Mouse (Mus musculus) cerebellum, postnatal 4 days (tissue): ENCODE measurements around the gene Olfr1351.
"Not testable (repeated sequence)": the region's sequence is repeated elsewhere in the genome, so short reads cannot be mapped to it uniquely, and the experiment has no call there.

ENCODE experiments used
- DNase-seq, 2 experiments: peaks; one replicate each; pipeline ENCODE4 v3.0.0; 2022; ENCODE audit warnings: low spot score in 2 of 2, mixed read lengths in 1 of 2

Olfr1351 gene

GRCm38 (mm10) chr10:79012172-79012571, at the start of gene Olfr1351:
Gene Olfr1351 (plus strand): TSS chr10:79012472.
- DNase-seq = no peak

GRCm38 (mm10) chr10:78963009-78963408, 49.3 kb upstream of the Olfr1351 start, which contains the start of gene Olfr1353:
Gene Olfr1353 (plus strand): TSS chr10:78963309.
- not testable (repeated sequence) for DNase-seq

- DNase-seq = no peak
Observed at GRCm38 (mm10) chr10:78980750-78981149, 31.5 kb upstream of the Olfr1351 start, which contains the start of gene Olfr1352. Gene Olfr1352 (plus strand): TSS chr10:78981050.

GRCm38 (mm10) chr10:79028441-79028840, 16.2 kb downstream of the Olfr1351 start, which contains the start of gene Olfr57:
Gene Olfr57 (plus strand): TSS chr10:79028741.
- DNase-seq = no peak

GRCm38 (mm10) chr10:79042457-79042856, 30.2 kb downstream of the Olfr1351 start:
- not testable (repeated sequence) for DNase-seq

GRCm38 (mm10) chr10:79057370-79057769, 45.1 kb downstream of the Olfr1351 start:
- not testable (repeated sequence) for DNase-seq
